Mouse (Mus musculus): ENCODE results near the gene 1700109H08Rik. TPM values are rescaled to one million over a fixed set of nuclear protein-coding genes. Genes with fewer than 3 reads are reported as not detected.

Gene 1700109H08Rik
- polyA plus RNA-seq, 1 experiment, result 18.5 TPM

DNA sequence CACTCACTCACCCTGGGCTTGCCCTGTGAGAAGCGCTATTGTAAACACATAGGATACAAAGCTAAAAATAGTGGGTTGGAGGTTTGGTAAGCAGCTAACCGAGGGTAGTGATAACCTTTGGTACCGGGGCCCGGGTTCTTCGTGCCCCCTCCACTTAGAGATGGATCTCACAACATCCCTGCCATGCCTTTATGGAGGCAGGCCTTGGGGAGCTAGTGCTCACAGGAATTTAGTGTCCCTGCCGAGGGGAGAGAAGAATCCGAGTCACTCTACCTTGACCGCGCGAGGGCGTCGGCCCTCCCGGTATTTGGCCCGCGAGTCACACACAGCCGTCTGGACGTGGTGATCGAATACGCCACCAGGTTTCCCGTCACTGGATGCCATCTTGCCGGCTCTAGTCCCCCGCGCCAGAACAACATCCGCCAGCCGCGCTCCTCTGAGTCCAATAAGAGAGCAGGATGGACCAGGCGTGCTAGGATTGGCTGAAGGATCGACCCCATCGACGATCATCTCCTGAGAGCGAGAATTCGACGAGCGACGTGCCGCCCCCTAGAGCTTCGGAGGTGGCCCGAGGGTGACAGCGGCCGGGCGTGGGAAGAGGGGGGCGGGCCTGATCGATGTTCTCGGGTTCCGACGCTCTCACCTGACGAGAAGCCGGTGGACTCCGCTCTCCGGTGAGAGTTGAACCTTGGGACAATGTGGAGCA is 24.5 kb downstream of the 1700109H08Rik start, which contains the start of gene Pex1:
TSS of gene Pex1 (plus strand) at position 374 of the 706 bp plus-strand sequence.
- no peak within 1 kb of the TSS for H3K27ac ChIP-seq (ENCODE audit: insufficient read depth, low read length)
- peak within 1 kb of the TSS; percentile 54 for H3K9ac ChIP-seq (ENCODE audit: low read depth, poor library complexity, severe bottlenecking)

DNA sequence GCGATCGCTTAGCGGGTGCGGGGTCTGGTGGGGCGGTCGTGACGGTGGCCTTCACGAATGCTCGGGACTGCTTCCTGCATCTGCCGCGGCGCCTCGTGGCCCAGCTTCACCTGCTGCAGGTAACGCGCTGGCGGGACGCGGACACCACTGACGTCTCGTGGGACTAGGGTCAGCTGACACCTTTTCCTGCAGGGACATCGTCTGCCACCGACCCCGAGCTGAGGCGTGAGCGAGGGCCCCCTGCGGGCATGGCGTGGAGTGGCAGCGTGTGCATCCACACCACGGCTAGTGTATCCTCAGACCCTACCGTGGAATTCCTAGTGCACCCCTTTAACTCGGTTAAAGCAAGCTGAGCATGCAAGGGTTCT is 25.0 kb downstream of the 1700109H08Rik start, which contains the start of gene Rbm48:
TSS of gene Rbm48 (minus strand) at position 187 of the 368 bp plus-strand sequence.
- Histone ChIP-seq H3K36me3 (ENCODE audit: control insufficient read depth, insufficient read depth, low read length, poor library complexity, severe bottlenecking) (peaks cover under 1% of the 10 kb centered on the region; the same call in 1 of the 2 replicates), H3K27ac (ENCODE audit: insufficient read depth, low read length) (no peak within 1 kb of the TSS), H3K9me3 (replicated peaks; ENCODE audit: control insufficient read depth, insufficient read depth, low read length, poor library complexity, severe bottlenecking) (no peaks in the 10 kb centered on the region), H3K4me3 (ENCODE audit: low read depth, low read length) (peak within 1 kb of the TSS; percentile 93), H3K27me3 (ENCODE audit: control insufficient read depth, insufficient read depth, low read length, poor library complexity, severe bottlenecking) (no peaks in the 10 kb centered on the region), H3K9ac (ENCODE audit: low read depth, poor library complexity, severe bottlenecking) (peak within 1 kb of the TSS; percentile 54), H3K4me1 (ENCODE audit: control insufficient read depth, insufficient read depth, low read length) (no peaks in the 10 kb centered on the region)
- no peak for TF ChIP-seq EP300 (IDR thresholded peaks at IDR 0.05; ENCODE audit: insufficient read depth, low read depth, low read length)
- TF ChIP-seq POLR2A (IDR thresholded peaks at IDR 0.05; ENCODE audit: insufficient read depth, low read length), result no peak
- peak; percentile 55 for TF ChIP-seq CTCF (IDR thresholded peaks at IDR 0.05; ENCODE audit: low read depth, low read length)

More for the DNA sequence above, 24.5 kb downstream of the 1700109H08Rik start, which contains the start of gene Pex1:
- Histone ChIP-seq H3K36me3 (ENCODE audit: control insufficient read depth, insufficient read depth, low read length, poor library complexity, severe bottlenecking) (peaks cover 6% of the 10 kb centered on the region; the same call in 1 of the 2 replicates), H3K9me3 (replicated peaks; ENCODE audit: control insufficient read depth, insufficient read depth, low read length, poor library complexity, severe bottlenecking) (no peaks in the 10 kb centered on the region), H3K27me3 (ENCODE audit: control insufficient read depth, insufficient read depth, low read length, poor library complexity, severe bottlenecking) (no peaks in the 10 kb centered on the region), H3K4me3 (ENCODE audit: low read depth, low read length) (peak within 1 kb of the TSS; percentile 93), H3K4me1 (ENCODE audit: control insufficient read depth, insufficient read depth, low read length) (no peaks in the 10 kb centered on the region)
- TF ChIP-seq EP300 (IDR thresholded peaks at IDR 0.05; ENCODE audit: insufficient read depth, low read depth, low read length) (peak; percentile 52; the same call in 1 of the 2 replicates), CTCF (IDR thresholded peaks at IDR 0.05; ENCODE audit: low read depth, low read length) (peak; percentile 31), POLR2A (IDR thresholded peaks at IDR 0.05; ENCODE audit: insufficient read depth, low read length) (no peak)

DNA sequence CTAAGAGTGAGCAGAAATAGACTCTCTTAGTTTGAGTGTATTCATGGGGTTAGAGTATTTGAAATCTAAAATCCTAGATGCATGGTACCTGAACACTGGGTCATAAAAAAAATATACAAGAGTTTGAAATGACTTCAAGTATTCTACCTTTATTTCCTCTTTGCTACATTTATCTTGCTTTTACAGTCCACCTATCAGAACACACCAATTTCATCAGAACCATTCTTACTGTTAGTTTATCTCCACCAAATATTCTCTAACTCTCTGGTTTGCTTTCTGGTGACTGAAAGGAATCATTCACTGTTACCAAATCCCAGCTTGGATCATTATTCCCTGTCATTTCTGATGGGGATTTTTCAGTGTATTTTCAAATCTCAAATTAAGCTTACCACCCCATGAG is 25.8 kb downstream of the 1700109H08Rik start:
- Histone ChIP-seq H3K9me3 (replicated peaks; ENCODE audit: control insufficient read depth, insufficient read depth, low read length, poor library complexity, severe bottlenecking) (no peaks in the 10 kb centered on the region), H3K4me1 (ENCODE audit: control insufficient read depth, insufficient read depth, low read length) (no peaks in the 10 kb centered on the region), H3K27ac (ENCODE audit: insufficient read depth, low read length) (no peak overlapping the region), H3K36me3 (ENCODE audit: control insufficient read depth, insufficient read depth, low read length, poor library complexity, severe bottlenecking) (no peaks in the 10 kb centered on the region), H3K27me3 (ENCODE audit: control insufficient read depth, insufficient read depth, low read length, poor library complexity, severe bottlenecking) (no peaks in the 10 kb centered on the region), H3K4me3 (ENCODE audit: low read depth, low read length) (no peak overlapping the region), H3K9ac (ENCODE audit: low read depth, poor library complexity, severe bottlenecking) (peak overlapping the region; percentile 30; the same call in 1 of the 2 replicates)
- no peak for TF ChIP-seq POLR2A (IDR thresholded peaks at IDR 0.05; ENCODE audit: insufficient read depth, low read length)
- no peak for TF ChIP-seq CTCF (IDR thresholded peaks at IDR 0.05; ENCODE audit: low read depth, low read length)
- TF ChIP-seq EP300 (IDR thresholded peaks at IDR 0.05; ENCODE audit: insufficient read depth, low read depth, low read length), result no peak

DNA sequence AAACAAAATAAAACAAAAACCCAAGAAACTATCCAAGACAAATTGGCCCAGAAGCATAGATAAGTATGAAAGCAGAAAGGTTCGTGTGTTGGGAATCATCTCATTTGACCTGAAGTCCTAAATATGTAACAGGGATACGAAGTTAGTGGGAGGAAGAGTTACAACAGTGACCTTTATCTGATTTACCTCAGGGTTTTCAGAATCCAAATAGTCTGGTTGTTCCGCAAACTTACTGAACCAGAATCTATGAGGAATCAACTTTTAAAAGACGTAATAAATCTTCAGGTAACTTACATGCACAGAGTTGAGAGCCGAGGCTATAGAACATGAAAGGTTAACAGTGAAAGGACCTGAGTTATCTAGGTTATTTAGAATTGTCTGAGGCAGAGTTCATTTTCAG is 27.4 kb downstream of the 1700109H08Rik start:
- H3K27me3 ChIP-seq (ENCODE audit: control insufficient read depth, insufficient read depth, low read length, poor library complexity, severe bottlenecking), result no peaks in the 10 kb centered on the region
- H3K27ac ChIP-seq (ENCODE audit: insufficient read depth, low read length), result no peak overlapping the region
- H3K4me1 ChIP-seq (ENCODE audit: control insufficient read depth, insufficient read depth, low read length), result no peaks in the 10 kb centered on the region
- H3K9me3 ChIP-seq (replicated peaks; ENCODE audit: control insufficient read depth, insufficient read depth, low read length, poor library complexity, severe bottlenecking), result no peaks in the 10 kb centered on the region
- no peaks in the 10 kb centered on the region for H3K36me3 ChIP-seq (ENCODE audit: control insufficient read depth, insufficient read depth, low read length, poor library complexity, severe bottlenecking)
- TF ChIP-seq POLR2A (IDR thresholded peaks at IDR 0.05; ENCODE audit: insufficient read depth, low read length) (no peak), EP300 (IDR thresholded peaks at IDR 0.05; ENCODE audit: insufficient read depth, low read depth, low read length) (no peak)
- H3K4me3 ChIP-seq (ENCODE audit: low read depth, low read length), result no peak overlapping the region
- H3K9ac ChIP-seq (ENCODE audit: low read depth, poor library complexity, severe bottlenecking), result no peak overlapping the region

DNA sequence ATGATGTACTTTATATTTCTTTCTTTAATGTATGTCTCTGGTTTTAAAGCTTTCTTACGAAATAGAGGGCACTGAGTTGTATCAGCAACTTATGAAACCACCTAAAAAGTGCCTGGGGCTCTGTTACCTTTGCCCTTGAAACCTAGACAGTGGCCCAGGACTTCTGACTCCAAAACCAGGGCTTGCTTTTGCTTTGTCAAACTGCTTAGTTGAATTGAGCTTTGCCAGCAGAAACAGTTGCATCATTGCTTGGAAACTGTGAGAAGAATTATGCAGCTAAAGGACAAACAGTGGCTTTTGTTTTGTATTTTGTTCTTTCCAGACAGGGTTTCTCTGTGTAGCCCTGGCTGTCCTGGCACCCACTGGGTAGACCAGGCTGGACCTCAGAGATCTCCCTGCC is 28.9 kb downstream of the 1700109H08Rik start:
- TF ChIP-seq EP300 (IDR thresholded peaks at IDR 0.05; ENCODE audit: insufficient read depth, low read depth, low read length), result no peak
- TF ChIP-seq POLR2A (IDR thresholded peaks at IDR 0.05; ENCODE audit: insufficient read depth, low read length), result no peak
- no peak for TF ChIP-seq CTCF (IDR thresholded peaks at IDR 0.05; ENCODE audit: low read depth, low read length)
- H3K4me3 ChIP-seq (ENCODE audit: low read depth, low read length), result no peak overlapping the region
- no peaks in the 10 kb centered on the region for H3K27me3 ChIP-seq (ENCODE audit: control insufficient read depth, insufficient read depth, low read length, poor library complexity, severe bottlenecking)
- H3K27ac ChIP-seq (ENCODE audit: insufficient read depth, low read length), result no peak overlapping the region
- no peaks in the 10 kb centered on the region for H3K4me1 ChIP-seq (ENCODE audit: control insufficient read depth, insufficient read depth, low read length)
- H3K9ac ChIP-seq (ENCODE audit: low read depth, poor library complexity, severe bottlenecking), result no peak overlapping the region
- peaks cover 1% of the 10 kb centered on the region; the same call in 1 of the 2 replicates for H3K36me3 ChIP-seq (ENCODE audit: control insufficient read depth, insufficient read depth, low read length, poor library complexity, severe bottlenecking)
- H3K9me3 ChIP-seq (replicated peaks; ENCODE audit: control insufficient read depth, insufficient read depth, low read length, poor library complexity, severe bottlenecking), result no peaks in the 10 kb centered on the region

DNA sequence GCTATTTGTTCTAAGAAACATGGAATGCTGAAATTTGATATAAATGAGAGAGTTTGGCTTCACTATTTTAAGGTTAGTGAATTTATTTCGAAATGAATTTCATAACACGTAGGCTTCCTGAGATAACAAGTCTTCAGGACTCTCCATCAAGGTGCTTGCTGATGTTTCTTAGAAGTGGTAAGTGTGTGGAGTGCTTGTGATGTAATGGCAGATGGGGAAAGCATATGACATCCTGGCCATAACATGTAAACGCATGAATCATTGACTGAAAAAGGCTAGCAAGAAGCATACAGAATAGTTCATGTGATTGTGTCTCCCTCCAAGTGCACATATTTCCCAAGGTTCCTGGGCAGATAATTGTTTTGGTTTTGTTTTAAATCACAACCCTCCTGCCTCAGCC is 29.4 kb downstream of the 1700109H08Rik start:
- Histone ChIP-seq H3K9ac (ENCODE audit: low read depth, poor library complexity, severe bottlenecking) (no peak overlapping the region), H3K36me3 (ENCODE audit: control insufficient read depth, insufficient read depth, low read length, poor library complexity, severe bottlenecking) (peaks cover 4% of the 10 kb centered on the region; the same call in 1 of the 2 replicates), H3K4me1 (ENCODE audit: control insufficient read depth, insufficient read depth, low read length) (no peaks in the 10 kb centered on the region), H3K27ac (ENCODE audit: insufficient read depth, low read length) (no peak overlapping the region), H3K4me3 (ENCODE audit: low read depth, low read length) (no peak overlapping the region), H3K9me3 (replicated peaks; ENCODE audit: control insufficient read depth, insufficient read depth, low read length, poor library complexity, severe bottlenecking) (no peaks in the 10 kb centered on the region), H3K27me3 (ENCODE audit: control insufficient read depth, insufficient read depth, low read length, poor library complexity, severe bottlenecking) (no peaks in the 10 kb centered on the region)
- TF ChIP-seq POLR2A (IDR thresholded peaks at IDR 0.05; ENCODE audit: insufficient read depth, low read length), result no peak
- TF ChIP-seq EP300 (IDR thresholded peaks at IDR 0.05; ENCODE audit: insufficient read depth, low read depth, low read length), result no peak
- no peak for TF ChIP-seq CTCF (IDR thresholded peaks at IDR 0.05; ENCODE audit: low read depth, low read length)

Data from ES-Bruce4 (cell line).